Mouse (Mus musculus) frontal cortex, adult 2 months (tissue): ENCODE measurements around the gene Traf7. TPM values are rescaled to one million over a fixed set of nuclear protein-coding genes. Genes with fewer than 3 reads are reported as not detected.

Experiments
- DNase-seq, 2 experiments: peaks; one replicate each; pipeline ENCODE4 v3.0.0; 2022; ENCODE audit warnings: low spot score in 1 of 2; ENCODE audit errors: extremely low spot score in 1 of 2
- polyA plus RNA-seq: library from polyadenylated mRNA; depleted of rRNA; stranded (reverse); fragments of >200 nt; gene quantifications from 2 replicates; pipeline ENCODE4 v1.2.3, GENCODE M21; 2012

The Traf7 gene
- polyA plus RNA-seq, 1 experiment: 212 TPM

DNA sequence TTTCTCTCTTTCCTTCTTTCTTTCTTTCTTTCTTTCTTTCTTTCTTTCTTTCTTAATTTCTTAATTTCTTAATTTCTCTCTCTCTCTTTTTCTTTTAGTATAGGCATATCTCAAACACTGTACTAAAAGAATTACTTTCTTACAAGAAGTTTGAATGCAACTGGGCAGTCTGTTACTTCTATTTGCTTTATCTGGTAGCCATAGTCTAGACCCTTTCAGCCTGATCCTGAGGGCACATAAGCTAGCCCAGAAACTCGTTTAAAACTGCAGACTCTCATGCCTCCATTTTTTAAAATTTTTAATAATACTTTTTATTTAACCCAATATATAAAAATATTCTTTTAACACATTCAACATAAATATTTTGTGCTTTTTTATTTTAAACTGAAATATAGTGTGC is 48.3 kb downstream of the Traf7 start:
- DNase-seq: no peak

DNA sequence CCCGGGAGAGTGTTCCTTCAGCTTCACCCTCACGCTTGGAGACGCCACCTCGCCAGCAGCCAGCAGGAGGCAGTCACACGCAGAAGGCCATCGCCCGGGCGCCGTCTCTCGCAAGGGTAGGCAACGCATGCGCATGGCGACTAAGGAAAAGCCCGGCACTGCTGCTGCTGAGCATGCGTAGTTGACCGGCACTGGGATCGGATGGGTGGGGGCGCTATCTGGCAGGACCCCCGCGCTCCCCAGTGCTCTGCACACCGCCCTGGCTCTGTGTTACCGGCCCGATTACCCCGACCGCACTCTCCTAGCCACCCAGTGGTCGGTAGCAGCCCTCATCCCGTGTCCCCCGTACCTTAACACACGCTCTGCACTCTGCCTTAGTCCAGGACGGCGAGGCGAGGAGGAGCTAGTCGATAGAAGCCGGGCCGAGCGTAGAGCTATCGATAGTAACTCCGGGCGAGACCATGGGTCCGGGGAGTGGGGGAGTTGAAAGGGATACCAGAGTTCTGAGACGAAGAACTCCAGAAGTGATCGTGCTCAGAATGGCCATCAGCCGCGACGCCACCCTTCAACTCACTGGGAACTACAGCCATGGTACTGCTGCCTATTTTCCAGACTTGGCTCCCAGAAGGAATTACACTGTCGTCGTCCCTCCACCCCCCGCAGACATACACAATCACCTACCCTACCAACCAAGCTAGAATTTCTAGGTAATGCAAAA is 48.9 kb downstream of the Traf7 start, which contains the start of gene Mlst8:
Gene Mlst8, minus strand, starts transcription at position 416 of the 718 bp plus-strand sequence.
- DNase-seq: peak; percentile 92 to 98

DNA sequence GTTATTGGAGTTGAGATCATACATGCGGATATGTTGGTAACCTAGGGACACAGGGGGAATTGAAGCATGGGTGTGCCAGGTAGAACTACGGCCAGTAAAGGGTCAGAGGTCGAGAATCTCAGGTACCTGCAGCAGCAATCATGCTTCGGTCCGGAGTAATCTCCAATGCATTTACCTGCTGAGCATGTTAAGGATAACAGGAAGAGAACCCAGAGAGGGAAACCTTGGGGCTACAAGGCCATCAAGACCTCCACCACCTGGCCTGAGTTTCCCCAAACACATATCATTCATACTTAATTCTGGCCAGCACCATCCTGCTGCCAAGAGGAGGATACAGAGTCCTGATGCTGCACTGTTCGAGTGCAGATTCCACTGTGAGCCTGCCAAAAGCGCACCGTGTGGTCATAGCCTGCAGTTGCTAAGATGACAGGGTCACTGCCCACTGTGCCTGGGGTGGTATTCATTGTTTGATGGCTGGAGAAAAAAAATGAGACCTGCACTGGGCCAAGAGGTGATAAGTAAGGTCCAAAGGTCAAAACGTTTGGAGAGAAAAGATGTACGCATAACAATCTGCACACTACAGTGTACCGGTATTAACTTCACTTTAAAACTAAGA is 49.6 kb downstream of the Traf7 start:
- peak in 1 of 2 experiments; percentile 17 for DNase-seq

DNA sequence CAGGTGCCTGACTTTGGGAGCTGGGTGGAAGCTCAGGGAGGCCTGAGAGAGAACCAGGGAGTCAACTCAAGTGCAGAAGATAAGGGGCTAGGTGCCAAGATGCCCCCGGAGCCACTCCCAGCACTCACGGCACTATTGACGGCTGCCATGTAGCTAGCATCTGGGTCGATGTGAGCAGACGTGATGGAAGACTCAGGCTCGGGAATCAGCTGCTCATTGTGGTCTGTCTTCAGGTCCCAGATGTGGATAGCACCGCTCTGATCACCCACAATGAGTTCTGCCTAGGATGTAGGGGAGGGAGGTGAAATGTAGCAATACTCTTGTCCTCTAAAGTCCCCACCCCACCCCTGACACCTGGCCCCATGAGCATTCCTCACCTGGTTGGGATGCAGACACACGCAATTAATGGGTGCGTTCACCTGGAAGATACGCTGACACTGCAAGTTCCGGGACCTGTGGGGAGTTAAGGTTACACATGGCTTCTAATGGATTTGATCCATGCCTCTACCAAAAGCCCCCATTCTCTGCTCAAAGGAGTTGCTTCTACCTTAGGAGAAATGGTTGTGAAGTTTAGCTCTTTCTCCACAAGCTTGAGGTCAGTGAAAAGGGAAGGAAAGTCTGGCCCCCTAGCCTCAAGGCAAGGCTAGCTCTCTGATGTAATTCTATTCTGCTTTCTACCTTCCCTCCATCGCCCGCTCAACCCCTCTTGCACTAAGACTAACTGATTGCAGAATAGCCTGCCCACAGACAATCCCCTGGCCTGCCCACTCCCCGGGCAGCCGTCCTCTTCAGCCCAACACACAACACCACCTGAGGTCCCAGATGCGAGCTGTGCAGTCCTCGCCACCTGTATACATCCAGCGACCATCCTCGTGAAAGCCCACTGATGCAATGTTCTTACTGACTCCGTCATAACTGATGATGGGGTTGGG is 50.4 kb downstream of the Traf7 start:
- DNase-seq: no peak

DNA sequence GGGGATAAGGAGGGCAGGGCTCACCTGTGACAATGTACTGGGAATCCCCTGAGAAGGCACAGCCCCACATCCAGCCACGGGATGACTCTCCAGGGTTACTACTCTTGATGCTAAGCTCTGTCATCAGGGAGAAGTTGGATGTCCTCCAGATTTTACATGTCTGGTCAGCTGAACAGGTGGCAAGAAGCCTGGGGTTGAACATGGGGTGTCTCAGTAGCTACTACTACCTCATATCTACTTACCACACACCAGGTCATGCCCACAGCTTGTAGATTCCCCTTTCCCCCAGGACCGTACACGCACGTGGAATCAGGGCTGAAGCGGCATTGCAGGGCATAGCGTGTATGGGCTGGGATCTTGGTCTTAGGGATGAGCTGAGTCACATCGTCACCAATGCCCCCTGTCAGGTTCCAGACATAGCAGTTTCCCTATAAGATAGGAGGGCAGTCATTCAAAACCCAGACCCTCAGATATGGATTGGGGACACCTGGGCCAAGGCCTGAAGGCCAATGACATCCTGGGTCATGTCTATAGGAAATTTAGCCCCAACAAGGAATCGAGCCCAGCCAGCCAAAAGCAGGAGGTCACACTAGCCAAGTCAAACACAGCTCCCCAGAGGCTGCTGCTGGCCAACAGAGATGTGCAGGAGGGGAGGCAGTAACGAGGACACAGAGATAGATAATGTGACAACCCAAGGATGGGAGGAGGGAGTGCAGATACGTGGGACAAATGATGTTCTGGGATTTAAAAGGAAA is 51.5 kb downstream of the Traf7 start:
- no peak for DNase-seq

DNA sequence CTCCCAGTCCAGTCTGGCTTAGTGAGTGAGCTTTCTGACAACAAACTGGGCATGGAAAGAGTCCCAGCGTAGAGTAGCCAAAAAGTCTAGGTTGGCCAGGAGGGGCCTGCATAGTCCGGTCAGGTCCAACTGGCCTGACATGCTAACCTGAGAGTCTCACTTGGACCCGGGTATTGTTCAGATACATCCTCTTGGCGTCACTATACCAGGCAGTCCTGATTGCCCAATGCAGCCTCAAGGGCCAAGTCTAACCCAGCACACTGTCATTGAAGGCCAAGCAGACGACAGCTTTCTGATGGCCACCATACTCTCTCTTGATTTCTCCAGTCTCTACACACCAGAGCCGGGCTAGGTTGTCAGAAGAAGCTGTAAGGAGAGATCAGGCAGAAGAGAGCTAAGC is 52.2 kb downstream of the Traf7 start:
- no peak for DNase-seq

DNA sequence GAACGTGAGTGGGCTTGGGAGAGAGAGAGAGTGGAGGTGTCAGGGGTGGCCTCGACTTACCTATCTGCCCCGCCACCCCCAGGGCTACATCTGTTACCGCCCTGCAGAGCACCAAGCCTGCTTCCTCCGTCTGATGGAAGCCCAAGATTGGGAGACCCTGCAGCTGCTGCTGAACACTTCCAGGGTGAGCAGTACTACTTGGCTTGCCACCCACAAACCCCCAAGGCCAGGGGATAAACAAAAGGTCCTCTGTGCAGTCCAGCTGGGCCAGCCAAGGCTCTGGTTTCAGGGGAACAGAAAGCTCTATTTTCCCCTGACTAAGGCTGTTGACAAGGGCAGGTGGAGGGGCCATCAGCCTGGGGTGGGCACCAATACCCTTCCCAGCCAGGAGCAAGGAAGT is 53.2 kb downstream of the Traf7 start:
- DNase-seq: peak in 1 of 2 experiments; percentile 60

DNA sequence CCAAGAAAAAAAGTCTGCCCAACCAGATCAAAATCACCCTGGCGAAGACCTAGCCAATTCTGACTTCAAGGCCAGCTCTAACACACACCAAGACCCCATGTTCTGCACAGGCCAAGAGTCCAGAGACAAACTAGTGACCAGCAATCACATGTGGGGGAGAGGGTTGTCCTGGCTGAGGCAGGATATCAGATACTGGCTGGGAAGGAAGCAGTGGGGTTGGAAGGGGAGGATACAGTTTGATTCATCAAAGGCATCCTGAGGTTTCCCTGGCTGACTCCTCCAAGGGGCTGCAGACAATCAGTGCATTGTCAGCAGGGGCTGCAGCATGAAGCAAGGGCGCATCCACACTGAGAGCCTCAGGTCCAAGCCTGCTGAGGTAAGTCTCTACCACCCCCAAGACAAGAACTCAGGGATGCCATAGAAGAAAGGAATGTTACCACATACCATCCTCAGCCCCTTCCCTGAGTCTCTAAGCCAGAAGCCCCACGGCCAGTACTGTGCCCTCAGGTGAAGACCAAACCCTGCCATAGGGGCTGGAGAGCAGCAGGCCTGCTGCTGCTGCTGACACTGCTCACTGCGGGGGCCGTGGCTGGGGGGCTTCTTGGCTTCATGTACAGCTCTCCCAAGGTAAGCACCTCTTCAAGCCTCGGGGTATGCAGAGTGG is 54.0 kb downstream of the Traf7 start, which contains the start of gene Bricd5:
Gene Bricd5, plus strand, starts transcription at position 273 of the 664 bp plus-strand sequence.
- no peak for DNase-seq

DNA sequence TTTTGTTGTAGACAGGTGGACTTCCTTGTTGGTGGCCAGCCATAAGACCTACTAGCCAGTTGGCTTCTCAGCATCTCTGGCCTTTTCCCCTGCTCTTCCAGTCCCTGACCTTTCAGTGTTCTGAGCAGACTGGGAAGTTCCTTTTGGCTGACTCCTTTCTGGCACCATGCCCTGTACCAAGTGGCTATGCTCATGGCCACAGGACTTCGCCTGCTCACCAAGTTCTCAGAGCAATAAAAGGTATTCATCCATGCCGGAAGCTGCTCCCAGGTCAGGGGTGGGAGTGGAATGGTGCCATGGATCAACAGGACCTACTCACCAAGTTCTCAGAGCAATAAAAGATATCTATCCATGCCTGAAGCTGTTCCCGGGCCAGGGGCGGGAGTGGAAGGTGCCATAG is 55.2 kb downstream of the Traf7 start:
- peak in 1 of 2 experiments; percentile 32 for DNase-seq

DNA sequence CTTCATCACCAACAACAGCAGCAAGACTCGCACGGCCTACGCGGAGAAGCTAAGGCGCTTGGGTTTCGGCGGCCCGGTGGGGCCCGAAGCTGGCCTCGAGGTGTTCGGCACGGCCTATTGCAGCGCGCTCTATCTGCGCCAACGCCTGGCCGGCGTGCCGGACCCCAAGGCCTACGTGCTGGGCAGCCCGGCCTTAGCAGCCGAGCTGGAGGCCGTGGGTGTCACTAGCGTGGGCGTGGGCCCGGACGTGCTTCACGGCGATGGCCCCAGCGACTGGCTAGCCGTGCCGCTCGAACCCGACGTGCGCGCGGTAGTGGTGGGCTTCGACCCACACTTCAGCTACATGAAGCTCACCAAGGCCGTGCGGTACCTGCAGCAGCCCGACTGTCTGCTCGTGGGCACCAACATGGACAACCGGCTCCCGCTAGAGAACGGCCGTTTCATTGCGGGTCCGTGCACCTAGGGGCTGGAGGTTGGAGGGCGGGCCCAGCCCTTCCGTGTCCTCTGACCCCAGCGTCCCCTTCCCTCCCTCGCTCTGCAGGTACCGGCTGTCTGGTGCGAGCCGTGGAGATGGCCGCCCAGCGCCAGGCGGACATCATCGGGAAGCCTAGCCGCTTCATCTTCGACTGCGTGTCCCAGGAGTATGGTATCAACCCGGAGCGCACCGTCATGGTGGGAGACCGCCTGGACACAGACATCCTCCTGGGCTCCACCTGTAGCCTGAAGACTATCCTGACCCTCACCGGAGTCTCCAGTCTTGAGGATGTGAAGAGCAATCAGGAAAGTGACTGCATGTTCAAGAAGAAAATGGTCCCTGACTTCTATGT is 56.8 kb downstream of the Traf7 start:
- DNase-seq: peak in 1 of 2 experiments; percentile 36

DNA sequence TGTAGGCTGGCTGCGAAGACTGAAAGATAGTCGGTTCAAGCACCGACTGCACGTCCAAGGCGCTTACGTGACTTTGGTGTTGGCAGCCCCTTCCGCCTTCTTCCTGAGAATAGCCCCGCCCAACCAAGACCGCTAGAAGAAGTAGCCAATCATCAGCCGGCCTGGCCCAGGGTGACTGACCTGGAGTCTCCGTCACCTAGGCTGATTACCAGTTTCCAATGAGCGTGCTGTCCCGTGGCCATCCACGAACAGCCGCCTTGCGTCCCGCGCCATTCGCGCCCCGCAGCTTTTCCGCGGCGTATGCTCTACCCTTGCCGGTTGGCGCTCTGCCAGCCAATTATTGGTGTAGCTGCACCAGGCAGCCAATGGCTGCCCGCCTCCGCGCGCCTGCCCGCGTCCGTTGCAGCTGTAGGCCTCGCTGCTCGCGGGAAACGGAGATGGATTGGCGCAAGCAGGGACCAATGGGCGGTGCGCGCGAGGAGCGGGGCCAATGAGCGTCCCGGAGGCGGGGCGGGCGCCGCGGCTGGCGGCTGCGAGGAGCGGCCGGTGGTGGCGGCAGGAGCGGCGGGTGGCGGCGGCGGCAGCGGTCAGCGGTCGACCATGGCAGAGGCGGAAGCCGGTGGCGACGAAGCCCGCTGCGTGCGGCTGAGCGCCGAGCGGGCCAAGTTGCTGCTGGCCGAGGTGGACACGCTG is 57.7 kb downstream of the Traf7 start, which contains the start of the genes E4f1 and Pgp:
Gene E4f1, minus strand, starts transcription at position 404 of the 693 bp plus-strand sequence.
Gene Pgp, plus strand, starts transcription at position 483 of the 693 bp plus-strand sequence.
- peak; percentile 98 to 99 for DNase-seq

DNA sequence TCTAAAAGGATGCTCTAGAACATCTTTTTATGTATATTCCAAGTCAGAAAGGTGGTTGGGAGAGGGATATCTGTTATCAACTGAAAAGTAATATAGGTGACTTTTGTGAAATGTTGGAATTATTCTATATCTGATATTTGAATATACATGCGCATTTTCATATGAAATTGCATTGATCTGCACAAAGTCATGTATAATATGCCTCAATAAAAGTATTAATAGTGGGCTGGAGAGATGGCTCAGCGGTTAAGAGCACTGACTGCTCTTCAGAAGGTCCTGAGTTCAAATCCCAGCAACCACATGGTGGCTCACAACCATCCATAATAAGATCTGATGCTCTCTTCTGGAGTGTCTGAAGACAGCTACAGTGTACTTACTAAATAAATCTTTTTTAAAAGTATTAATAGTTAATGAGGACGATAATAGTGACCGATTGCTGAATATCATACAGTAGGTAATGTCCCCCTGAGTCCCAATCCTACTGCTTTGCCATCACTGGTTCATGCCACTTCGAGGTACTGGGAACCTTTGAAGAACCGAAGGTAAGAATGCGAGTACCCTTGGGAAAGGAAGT is 58.3 kb downstream of the Traf7 start:
- no peak for DNase-seq

DNA sequence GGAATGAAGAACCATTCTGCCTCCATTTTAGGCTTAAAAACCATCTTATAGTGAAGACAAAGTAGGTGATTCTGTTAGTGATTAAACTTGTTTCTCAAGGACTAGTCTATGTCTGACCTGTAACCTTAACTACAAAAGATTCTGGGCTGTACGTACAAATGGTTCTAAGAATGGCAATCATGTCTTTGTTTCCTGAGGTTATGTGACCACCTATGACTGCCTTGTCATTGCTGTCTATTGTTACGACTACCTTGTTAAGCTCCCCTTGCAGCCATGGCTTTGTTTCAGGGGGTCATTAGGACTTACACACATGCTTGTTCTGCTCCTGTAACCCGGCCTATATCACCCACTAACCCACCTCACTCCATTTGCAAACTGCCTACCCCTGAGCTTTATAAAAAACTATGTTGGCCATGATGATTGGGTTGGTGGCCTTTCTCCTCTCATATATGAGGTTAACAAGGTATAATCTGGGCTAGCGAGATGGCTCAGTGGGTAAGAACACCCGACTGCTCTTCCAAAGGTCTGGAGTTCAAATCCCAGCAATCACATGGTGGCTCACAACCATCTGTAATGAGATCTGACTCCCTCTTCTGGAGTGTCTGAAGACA is 59.0 kb downstream of the Traf7 start:
- no peak for DNase-seq

DNA sequence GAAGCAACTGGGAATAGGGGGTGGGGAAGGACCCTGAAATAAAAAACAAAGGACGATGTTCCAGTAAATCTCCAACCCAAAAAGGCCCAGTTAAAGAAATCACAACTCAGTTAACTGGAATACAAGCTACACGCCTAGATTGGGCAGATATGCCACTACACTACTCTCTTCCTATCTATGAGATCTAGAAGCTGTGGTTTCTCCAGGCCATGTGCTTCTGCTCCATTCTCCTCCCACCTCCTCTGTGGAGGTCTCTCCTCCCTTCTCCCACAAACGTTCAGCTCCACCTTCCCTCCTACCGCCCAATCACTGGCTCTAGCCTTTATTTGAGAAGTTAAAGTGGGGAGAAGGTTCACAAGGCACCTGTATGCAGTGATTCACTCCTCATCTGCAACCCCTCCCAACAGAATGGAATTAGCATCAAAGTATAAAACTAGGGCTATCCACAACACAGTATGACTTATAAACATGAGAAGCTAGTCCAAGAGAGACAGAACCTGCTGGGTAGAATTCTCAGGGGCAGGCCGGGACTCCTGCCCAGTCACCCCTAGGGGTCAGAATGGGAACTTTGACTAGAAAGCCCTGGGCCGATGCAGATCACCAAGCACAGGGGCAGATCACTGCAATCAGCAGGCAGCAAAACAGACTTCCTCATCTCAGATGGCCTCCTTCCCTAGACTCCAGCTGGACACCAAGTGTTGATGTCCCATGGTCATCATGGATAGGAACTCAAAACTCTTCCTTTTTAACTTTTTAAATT is 64.2 kb downstream of the Traf7 start:
- no peak for DNase-seq

DNA sequence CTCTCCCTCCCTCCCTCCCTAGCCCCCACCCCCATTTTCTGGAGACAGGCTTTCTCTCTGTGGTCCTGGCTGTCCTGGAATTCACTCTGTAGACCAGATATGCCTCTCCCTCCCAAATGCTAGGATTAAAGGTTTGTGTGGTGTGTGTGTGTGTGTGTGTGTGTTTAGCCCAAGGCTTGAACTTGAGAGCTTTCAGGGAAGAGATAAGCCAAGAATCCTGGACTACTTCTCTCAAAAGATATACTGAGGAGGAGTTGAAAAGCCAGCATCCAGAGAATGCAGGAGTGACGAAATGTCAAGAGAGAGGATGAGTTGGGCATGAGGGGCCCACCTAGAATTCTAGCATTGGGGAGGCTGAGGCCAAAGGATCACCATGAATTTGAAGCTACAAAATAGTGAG is 64.8 kb downstream of the Traf7 start:
- DNase-seq: no peak

DNA sequence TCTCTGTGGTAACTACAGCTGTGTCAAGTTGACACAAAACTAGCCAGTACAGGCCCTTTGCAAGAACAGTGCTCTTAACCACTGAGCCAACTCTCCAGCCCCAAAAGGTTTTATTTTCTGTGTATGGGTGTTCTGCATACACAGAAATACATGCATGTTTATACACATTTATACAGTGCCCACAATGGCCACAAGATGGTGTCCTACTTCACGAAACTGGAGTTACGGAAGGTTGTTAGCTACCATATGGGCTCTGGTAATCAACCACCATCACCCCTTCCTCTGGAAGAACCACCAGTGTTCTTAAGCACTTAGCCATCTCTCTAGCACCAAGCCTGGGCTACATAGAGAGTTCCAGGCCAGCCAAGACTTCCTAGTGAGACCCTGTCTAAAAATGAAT is 66.2 kb downstream of the Traf7 start:
- peak in 1 of 2 experiments; percentile 33 for DNase-seq
